Mouse (Mus musculus) layer of hippocampus, adult 2 months (tissue): Measurements from ENCODE around the gene Nnmt. TPM values are rescaled to one million over a fixed set of nuclear protein-coding genes. Genes with fewer than 3 reads are reported as not detected.

Source experiments
- DNase-seq, 2 experiments: peaks; one replicate each; pipeline ENCODE4 v3.0.0; 2022; ENCODE audit warnings: low spot score in 2 of 2
- H3K27ac ChIP-seq: fragments of 200-600 bp; 2 replicates; pipeline ENCODE4 v1.8.1; 2022
- H3K4me3 ChIP-seq: fragments of 200-600 bp; 2 replicates; pipeline ENCODE4 v1.8.1; 2022; ENCODE audit warnings: mild to moderate bottlenecking
- CTCF ChIP-seq: fragments of 200-600 bp; conservative IDR thresholded peaks from 2 replicates; pipeline ENCODE4 v1.8.1; 2022; ENCODE audit warnings: antibody characterized with exemption, mild to moderate bottlenecking, moderate library complexity
- long read RNA-seq, 2 experiments: library from polyadenylated mRNA; stranded (forward); transcript quantifications; one replicate each; pipeline ENCODE4 v2.0.0; 2021; ENCODE audit warnings: borderline mapping rate in 2 of 2
- total RNA-seq, 2 experiments: library from RNA; stranded (reverse); gene quantifications; 2 replicates each; pipeline ENCODE4 v1.2.3; 2021

Gene Nnmt
- total RNA-seq, result 1 to 10 TPM; 1.7 to 1.9 TPM
- long read RNA-seq, experiment 1, partial matches to known transcripts, result 0 of 1 reads
- long read RNA-seq, experiment 1, other reads (novel, unspliced or antisense), result 0 of 1 reads
- long read RNA-seq, experiment 2, partial matches to known transcripts, result 0 of 3 reads
- long read RNA-seq, experiment 2, other reads (novel, unspliced or antisense), result 3 of 3 reads

GRCm38 (mm10) chr9:48604939-48605598, at the start of gene Nnmt:
TSS of gene Nnmt (minus strand) at chr9:48605153.
- H3K27ac ChIP-seq, result no peak within 1 kb of the TSS
- H3K4me3 ChIP-seq, result no peak within 1 kb of the TSS
- DNase-seq, result no peak
- TF ChIP-seq CTCF, result no peak

- DNase-seq, result no peak
- Histone ChIP-seq H3K4me3 (no peak overlapping the region), H3K27ac (peak overlapping the region; percentile 43; the same call in 1 of the 2 replicates)
- no peak for TF ChIP-seq CTCF
Measured at GRCm38 (mm10) chr9:48654730-48655129, 49.8 kb upstream of the Nnmt start.

DNA sequence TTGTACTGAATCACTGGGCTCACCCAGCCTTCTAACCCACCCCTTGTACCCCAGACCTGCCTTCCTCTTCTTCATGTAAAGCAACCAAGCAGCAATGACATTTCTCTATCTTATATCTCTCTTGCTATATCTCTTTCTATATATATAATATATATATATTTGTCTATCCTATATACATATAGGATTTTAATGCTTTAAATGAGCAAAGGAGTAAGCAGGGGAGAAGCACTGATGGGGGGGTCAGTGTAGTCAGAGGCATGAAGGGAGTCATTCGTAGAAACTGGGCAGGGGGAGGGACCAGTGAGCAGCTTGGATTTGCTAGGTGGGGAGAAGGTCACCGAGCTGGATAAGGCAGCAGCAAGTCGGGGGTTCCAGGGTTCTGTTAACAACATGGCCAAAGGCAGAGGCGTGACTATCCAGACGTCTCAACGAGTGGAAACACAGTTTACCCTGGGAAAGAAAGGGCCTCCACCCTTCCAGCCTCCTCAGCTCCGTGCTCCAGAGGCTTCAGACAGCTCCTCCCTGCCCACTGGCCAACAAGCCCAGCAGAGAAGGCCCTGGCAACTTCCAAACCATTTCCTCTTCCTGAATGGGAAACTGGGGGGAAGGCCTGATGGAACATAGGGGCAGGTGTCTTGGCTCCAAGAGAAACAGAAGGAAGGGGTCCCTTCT, 48.6 kb upstream of the Nnmt start:
- DNase-seq, result no peak
- Histone ChIP-seq H3K4me3 (no peak overlapping the region), H3K27ac (peak overlapping the region; percentile 46; the same call in 1 of the 2 replicates)
- TF ChIP-seq CTCF, result no peak

DNA sequence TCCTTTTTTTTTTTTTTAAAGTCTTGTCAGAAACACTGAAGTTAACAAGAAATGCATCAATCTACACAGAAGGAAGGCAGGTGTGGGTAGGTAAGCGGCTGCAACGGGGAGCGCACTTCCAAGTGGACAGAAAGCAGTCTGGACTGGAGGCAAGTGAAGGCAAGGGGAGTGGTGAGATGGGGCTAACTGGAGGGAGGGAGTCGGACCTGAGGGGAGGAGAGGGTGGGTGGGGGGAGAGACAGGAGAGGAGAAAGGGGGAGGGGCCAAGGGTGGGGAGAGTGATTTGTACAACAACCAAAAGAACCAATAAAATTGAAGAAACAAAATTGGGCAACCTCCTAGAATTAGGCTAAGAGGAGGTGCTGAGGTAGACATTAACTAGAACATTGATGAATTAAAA, 47.1 kb upstream of the Nnmt start:
- Histone ChIP-seq H3K4me3 (no peak overlapping the region), H3K27ac (no peak overlapping the region; the same call in 1 of the 2 replicates)
- no peak for DNase-seq
- no peak for TF ChIP-seq CTCF

- TF ChIP-seq CTCF, result no peak
- Histone ChIP-seq H3K4me3 (no peak overlapping the region), H3K27ac (peak overlapping the region; percentile 39; the same call in 1 of the 2 replicates)
- no peak for DNase-seq
Measured at GRCm38 (mm10) chr9:48650846-48651245, 45.9 kb upstream of the Nnmt start.

- TF ChIP-seq CTCF, result 0 out of 2 replicates have a peak, but pooled peaks have one; percentile 2
- Histone ChIP-seq H3K4me3 (no peak overlapping the region), H3K27ac (peak overlapping the region; percentile 83; the same call in 1 of the 2 replicates)
- no peak for DNase-seq
Measured at GRCm38 (mm10) chr9:48649851-48650685, 45.1 kb upstream of the Nnmt start.

- TF ChIP-seq CTCF, result no peak
- no peak for DNase-seq
- Histone ChIP-seq H3K27ac (peak overlapping the region; percentile 83), H3K4me3 (peak overlapping the region; percentile 39)
Measured at GRCm38 (mm10) chr9:48649098-48649766, 44.3 kb upstream of the Nnmt start.

DNA sequence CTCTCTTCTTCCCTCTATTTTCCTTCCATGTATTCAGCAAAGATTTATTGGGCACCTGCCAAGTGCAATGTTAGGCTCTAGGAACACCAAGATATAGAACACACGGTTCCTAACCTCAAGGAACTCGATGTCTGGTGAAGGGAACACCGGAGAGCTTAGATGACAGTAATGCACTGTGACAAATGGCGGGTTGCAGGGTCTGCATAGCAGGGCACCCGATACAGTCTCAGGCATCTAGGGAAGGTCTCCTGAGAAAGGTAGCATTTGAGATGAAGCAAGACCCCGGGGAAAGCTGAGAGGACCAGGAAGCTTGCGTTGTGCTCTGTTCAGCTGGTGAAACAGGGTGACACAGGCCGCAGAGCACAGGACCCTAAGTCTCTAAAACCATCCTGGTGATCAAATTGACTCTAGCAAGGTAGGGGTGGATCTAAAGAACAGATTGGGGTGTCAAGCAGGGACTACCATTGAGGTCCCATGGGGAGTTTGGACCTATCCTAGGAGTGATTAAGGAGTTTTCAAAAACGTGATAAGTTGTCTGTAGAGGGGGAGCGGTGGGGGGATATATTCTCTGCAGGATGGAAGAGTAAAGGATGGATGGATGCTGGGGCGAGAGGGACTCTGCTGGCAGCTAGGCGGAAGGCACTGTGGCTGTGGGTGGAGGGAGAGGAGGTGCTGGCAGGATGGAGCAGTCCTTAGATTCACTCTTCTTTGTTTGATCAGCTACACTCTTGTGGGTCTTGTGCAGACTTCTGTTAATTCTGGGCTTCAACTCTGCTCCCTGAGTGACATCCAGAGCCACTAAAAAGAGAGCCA, 43.5 kb upstream of the Nnmt start:
- DNase-seq, result no peak

DNA sequence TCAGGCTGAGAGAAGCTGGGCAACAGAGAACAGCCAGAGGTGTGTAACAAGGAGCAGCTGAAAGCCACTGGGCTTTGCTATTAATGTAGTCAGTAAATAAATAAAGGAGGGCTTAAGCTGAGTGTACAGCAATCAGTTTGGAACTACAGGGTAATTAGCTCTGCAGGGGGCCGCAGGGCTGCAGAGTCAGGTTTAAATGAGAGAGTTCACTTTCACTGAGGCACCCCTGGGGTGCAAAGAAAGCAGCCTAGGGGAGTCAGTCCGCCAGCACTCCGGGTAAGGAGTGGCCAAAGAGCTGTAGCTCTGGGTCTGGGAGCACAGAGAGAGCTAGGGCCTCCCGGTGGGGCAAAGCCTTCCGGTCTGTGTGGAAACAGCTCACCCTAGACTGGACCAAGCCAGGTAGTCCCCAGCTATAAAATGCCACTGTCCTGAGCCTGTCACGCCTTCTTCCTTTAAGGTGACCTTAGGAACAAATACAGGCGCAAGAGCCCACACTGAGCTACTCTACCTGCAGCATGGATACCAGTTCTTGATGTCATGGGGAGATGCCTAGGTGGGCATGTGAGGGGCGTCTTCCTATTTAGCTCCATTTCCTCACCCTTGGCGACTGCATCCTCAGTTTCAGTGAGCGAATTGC, 42.8 kb upstream of the Nnmt start:
- Histone ChIP-seq H3K4me3 (peak overlapping the region; percentile 8; the same call in 1 of the 2 replicates), H3K27ac (peak overlapping the region; percentile 83)
- DNase-seq, result no peak
- no peak for TF ChIP-seq CTCF

More for the DNA sequence above, 43.5 kb upstream of the Nnmt start:
- 0 out of 2 replicates have a peak, but pooled peaks have one; percentile 3 for TF ChIP-seq CTCF
- H3K27ac ChIP-seq, result peak overlapping the region; percentile 83
- peak overlapping the region; percentile 39 for H3K4me3 ChIP-seq

DNA sequence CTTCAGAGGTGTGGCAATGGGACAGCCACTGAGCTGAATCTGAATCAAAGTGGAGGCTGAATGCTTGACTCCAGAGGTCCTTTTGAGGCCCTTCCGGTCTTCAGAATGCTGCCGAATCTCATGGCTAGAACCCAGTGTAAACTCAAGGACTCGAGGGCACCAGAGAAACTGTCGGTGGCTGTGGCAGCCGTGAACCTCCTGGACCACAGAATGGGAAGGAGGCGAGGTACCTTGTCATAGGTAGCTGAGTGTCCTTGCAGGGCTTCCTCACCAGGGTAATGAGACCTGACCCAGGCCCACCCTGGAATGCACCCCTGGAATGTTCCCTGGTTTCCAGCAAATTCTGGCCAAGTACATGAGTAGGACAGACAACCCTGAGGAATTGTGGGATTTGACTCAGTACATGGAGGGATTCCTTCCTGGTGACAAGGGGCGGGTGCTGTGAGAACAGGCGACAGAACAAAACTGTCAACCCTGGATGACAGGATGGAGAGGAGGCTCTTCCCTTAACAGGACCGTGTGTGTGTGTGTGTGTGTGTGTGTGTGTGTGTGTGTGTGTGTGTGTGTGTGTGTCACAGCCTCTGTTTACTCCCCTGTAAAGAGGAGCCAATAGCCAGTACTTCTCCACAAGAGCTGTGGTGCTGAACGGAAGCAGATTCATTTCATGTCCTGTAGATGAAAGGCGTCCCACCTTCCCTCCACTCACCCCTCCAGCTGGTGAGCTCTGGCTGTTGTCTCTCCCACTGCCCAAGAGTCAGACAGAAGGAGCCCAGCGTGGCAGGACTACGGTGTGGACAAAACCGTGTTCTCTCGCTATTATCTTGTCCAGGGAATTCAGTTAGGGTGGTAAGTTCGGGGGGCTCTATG, 42.1 kb upstream of the Nnmt start:
- DNase-seq, result no peak
- Histone ChIP-seq H3K4me3 (peak overlapping the region; percentile 8; the same call in 1 of the 2 replicates), H3K27ac (peak overlapping the region; percentile 83)
- no peak for TF ChIP-seq CTCF
